Mouse (Mus musculus): ENCODE data around the gene Dnajc19. TPM values are rescaled to one million over a fixed set of nuclear protein-coding genes. Genes with fewer than 3 reads are reported as not detected.
"Not testable (repeated sequence)": the region's sequence is repeated elsewhere in the genome, so short reads cannot be mapped to it uniquely, and the experiment has no call there.

The Dnajc19 gene
- polyA plus RNA-seq, 1 experiment from 2014 or later: 167 TPM

DNA sequence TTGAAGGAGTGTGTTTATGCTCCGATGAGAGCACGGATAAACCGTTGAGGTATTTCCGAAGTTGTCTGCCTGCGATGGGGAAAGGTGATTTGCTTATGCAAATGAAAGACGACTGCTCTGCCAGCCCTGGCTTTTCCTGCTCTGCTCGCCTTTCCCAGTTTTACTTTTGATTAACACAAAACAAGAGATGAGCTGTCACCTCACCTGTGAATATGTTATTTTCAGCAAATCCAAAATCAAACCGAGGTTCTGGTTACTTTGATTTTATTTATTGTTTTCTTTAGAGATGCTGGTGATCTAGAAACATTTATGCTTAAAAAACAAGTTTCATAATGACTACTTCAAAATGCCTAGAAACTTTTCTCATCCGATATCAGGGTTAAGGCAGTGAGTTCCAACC is 25.3 kb upstream of the Dnajc19 start:
- ATAC-seq (ENCODE audit: insufficient number of reproducible peaks, low FRiP score, low TSS enrichment, low read depth) (no peak), DNase-seq (ENCODE audit: low spot score) (no peak)
- Histone ChIP-seq H3K36me3 (ENCODE audit: control insufficient read depth, insufficient read depth, low read length) (no peaks in the 10 kb centered on the region), H3K4me1 (ENCODE audit: control insufficient read depth, insufficient read depth, low read length) (no peaks in the 10 kb centered on the region), H3K4me2 (ENCODE audit: low read depth, severe bottlenecking) (no peak overlapping the region), H3K9me3 (ENCODE audit: control insufficient read depth, low read length) (no peaks in the 10 kb centered on the region), H3K27me3 (ENCODE audit: control insufficient read depth, insufficient read depth, low read length) (no peaks in the 10 kb centered on the region), H3K4me3 (ENCODE audit: low read depth, low read length) (no peak overlapping the region), H3K9ac (ENCODE audit: low read length) (no peak overlapping the region), H3K27ac (replicated peaks; ENCODE audit: low read depth, low read length) (no peak overlapping the region)
- WGBS: 19% methylated on average over 9 of the region's 9 CpGs

- Histone ChIP-seq H3K4me1 (ENCODE audit: control insufficient read depth, insufficient read depth, low read length) (no peaks in the 10 kb centered on the region), H3K9me3 (ENCODE audit: control insufficient read depth, low read length) (no peaks in the 10 kb centered on the region), H3K27me3 (ENCODE audit: control insufficient read depth, insufficient read depth, low read length) (no peaks in the 10 kb centered on the region), H3K9ac (ENCODE audit: low read length) (no peak overlapping the region), H3K36me3 (ENCODE audit: control insufficient read depth, insufficient read depth, low read length) (no peaks in the 10 kb centered on the region), H3K4me3 (ENCODE audit: low read depth, low read length) (no peak overlapping the region), H3K27ac (replicated peaks; ENCODE audit: low read depth, low read length) (no peak overlapping the region), H3K4me2 (ENCODE audit: low read depth, severe bottlenecking) (no peak overlapping the region)
- ATAC-seq (ENCODE audit: insufficient number of reproducible peaks, low FRiP score, low TSS enrichment, low read depth) (no peak), DNase-seq (ENCODE audit: low spot score) (no peak)
- WGBS: 54% methylated on average over 7 of the region's 7 CpGs
Observed at GRCm38 (mm10) chr3:34103902-34104672, 23.0 kb upstream of the Dnajc19 start.

DNA sequence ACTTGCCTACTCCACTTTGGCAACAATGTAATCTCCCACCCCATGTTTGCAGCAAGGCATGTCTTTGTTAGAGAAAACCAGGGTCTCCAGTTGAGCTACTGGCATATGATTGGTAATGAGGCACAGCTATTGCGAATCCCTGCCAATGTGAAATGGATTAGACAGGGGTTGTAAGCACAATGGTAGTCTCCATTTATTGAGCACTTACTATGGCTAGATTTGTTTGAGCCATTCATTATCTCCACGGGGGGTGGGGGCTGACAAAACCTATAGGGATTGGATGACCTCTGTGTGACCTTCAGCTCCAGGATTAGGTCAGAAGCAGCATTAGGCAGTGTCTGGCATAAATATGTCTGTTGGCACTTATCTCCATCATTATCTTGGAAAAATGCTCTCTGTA is 21.8 kb upstream of the Dnajc19 start:
- DNase-seq (ENCODE audit: low spot score) (no peak), ATAC-seq (ENCODE audit: insufficient number of reproducible peaks, low FRiP score, low TSS enrichment, low read depth) (no peak)
- Histone ChIP-seq H3K4me2 (ENCODE audit: low read depth, severe bottlenecking) (no peak overlapping the region), H3K27me3 (ENCODE audit: control insufficient read depth, insufficient read depth, low read length) (no peaks in the 10 kb centered on the region), H3K4me1 (ENCODE audit: control insufficient read depth, insufficient read depth, low read length) (no peaks in the 10 kb centered on the region), H3K9me3 (ENCODE audit: control insufficient read depth, low read length) (no peaks in the 10 kb centered on the region), H3K27ac (replicated peaks; ENCODE audit: low read depth, low read length) (no peak overlapping the region), H3K4me3 (ENCODE audit: low read depth, low read length) (no peak overlapping the region), H3K36me3 (ENCODE audit: control insufficient read depth, insufficient read depth, low read length) (no peaks in the 10 kb centered on the region), H3K9ac (ENCODE audit: low read length) (no peak overlapping the region)
- WGBS: 84% methylated on average over 2 of the region's 2 CpGs

DNA sequence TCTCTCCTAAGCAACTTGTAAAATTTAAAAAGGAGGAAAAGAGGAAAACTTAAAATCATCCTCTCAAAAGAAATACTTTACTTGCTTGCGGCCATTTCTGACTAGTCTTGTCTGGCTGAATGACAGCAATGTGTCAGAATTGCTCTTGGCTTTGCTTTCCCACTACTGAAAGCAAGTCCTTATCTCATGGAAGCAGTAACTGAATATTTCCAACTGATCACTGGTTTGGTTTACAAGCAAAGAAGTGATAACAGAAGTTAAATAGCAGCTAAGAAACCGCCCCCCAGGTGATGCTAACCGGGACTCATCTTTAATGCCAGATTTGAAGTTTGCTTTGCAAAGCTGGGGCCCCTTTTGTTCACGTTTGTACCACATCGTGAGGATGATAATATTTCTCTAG is 2.5 kb upstream of the Dnajc19 start:
- H3K4me3 ChIP-seq (ENCODE audit: low read depth, low read length): no peak overlapping the region
- H3K9ac ChIP-seq (ENCODE audit: low read length): no peak overlapping the region
- no peaks in the 10 kb centered on the region for H3K27me3 ChIP-seq (ENCODE audit: control insufficient read depth, insufficient read depth, low read length)
- H3K27ac ChIP-seq (replicated peaks; ENCODE audit: low read depth, low read length): no peak overlapping the region
- H3K36me3 ChIP-seq (ENCODE audit: control insufficient read depth, insufficient read depth, low read length): no peaks in the 10 kb centered on the region
- no peaks in the 10 kb centered on the region for H3K9me3 ChIP-seq (ENCODE audit: control insufficient read depth, low read length)
- 79% methylated on average over 5 of the region's 5 CpGs for WGBS
- no peak for DNase-seq (ENCODE audit: low spot score)
- ATAC-seq (ENCODE audit: insufficient number of reproducible peaks, low FRiP score, low TSS enrichment, low read depth): no peak
- no peak overlapping the region for H3K4me2 ChIP-seq (ENCODE audit: low read depth, severe bottlenecking)
- H3K4me1 ChIP-seq (ENCODE audit: control insufficient read depth, insufficient read depth, low read length): 0 out of 2 replicates have a peak, but pooled peaks cover 2% of the 10 kb centered on the region

DNA sequence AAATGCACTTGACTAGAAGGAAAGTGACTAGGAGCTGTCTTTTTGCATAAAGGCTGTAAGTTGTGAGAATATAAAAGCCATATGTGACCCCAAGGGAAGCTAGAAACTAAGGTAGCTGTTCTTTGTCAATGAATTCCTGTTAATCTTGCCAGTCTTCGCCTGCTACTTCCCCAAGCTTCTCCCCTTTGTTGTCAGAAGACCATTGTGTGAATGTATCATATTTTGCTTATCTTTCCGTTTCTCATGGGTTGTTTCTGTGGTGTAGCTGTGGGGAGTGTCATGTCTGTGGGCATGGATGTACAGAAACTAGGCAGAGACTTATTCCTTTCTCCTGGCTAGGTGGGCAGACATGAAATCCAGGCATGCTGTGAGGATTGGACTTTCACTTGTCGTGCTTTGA is 808 bp upstream of the Dnajc19 start:
- Histone ChIP-seq H3K27ac (replicated peaks; ENCODE audit: low read depth, low read length) (no peak overlapping the region), H3K9ac (ENCODE audit: low read length) (no peak overlapping the region), H3K9me3 (ENCODE audit: control insufficient read depth, low read length) (no peaks in the 10 kb centered on the region), H3K4me2 (ENCODE audit: low read depth, severe bottlenecking) (0 out of 2 replicates have a peak overlapping the region, but pooled peaks have one; percentile 36), H3K4me3 (ENCODE audit: low read depth, low read length) (0 out of 2 replicates have a peak overlapping the region, but pooled peaks have one; percentile 73), H3K27me3 (ENCODE audit: control insufficient read depth, insufficient read depth, low read length) (no peaks in the 10 kb centered on the region), H3K4me1 (ENCODE audit: control insufficient read depth, insufficient read depth, low read length) (0 out of 2 replicates have a peak, but pooled peaks cover 2% of the 10 kb centered on the region), H3K36me3 (ENCODE audit: control insufficient read depth, insufficient read depth, low read length) (no peaks in the 10 kb centered on the region)
- 88% methylated on average over 3 of the region's 3 CpGs for whole genome bisulfite sequencing
- no peak for ATAC-seq (ENCODE audit: insufficient number of reproducible peaks, low FRiP score, low TSS enrichment, low read depth)
- DNase-seq (ENCODE audit: low spot score): no peak

GRCm38 (mm10) chr3:34076058-34076759 is 4.9 kb downstream of the Dnajc19 start:
- H3K36me3 ChIP-seq (ENCODE audit: control insufficient read depth, insufficient read depth, low read length): peaks cover 6% of the 10 kb centered on the region; the same call in 1 of the 2 replicates
- 65% methylated on average over 6 of the region's 6 CpGs for WGBS
- no peak for ATAC-seq (ENCODE audit: insufficient number of reproducible peaks, low FRiP score, low TSS enrichment, low read depth)

DNA sequence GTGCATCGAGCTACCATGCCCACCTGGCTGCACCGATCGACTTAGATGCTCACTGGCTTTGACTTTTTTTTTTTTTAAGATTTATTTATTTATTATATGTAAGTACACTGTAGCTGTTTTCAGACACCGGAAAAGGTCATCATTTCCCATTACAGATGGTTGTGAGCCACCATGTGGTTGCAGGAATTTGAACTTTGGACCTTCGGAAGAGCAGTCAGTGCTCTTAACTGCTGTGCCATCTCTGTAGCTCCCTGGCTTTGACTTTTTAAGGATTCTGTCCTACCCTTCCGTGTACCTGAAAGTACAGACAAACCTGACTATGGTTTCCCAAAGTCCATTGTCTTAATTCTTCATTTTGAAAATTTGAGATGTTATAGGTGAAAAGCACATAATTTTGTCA is 8.4 kb downstream of the Dnajc19 start:
- no peak overlapping the region for H3K4me3 ChIP-seq (ENCODE audit: low read depth, low read length)
- H3K36me3 ChIP-seq (ENCODE audit: control insufficient read depth, insufficient read depth, low read length): peaks cover 6% of the 10 kb centered on the region; the same call in 1 of the 2 replicates
- no peak overlapping the region for H3K9ac ChIP-seq (ENCODE audit: low read length)
- no peak for DNase-seq (ENCODE audit: low spot score)
- no peak for ATAC-seq (ENCODE audit: insufficient number of reproducible peaks, low FRiP score, low TSS enrichment, low read depth)
- H3K4me2 ChIP-seq (ENCODE audit: low read depth, severe bottlenecking): no peak overlapping the region
- no peaks in the 10 kb centered on the region for H3K9me3 ChIP-seq (ENCODE audit: control insufficient read depth, low read length)
- H3K4me1 ChIP-seq (ENCODE audit: control insufficient read depth, insufficient read depth, low read length): no peaks in the 10 kb centered on the region
- H3K27ac ChIP-seq (replicated peaks; ENCODE audit: low read depth, low read length): no peak overlapping the region
- H3K27me3 ChIP-seq (ENCODE audit: control insufficient read depth, insufficient read depth, low read length): no peaks in the 10 kb centered on the region
- 96% methylated on average over 6 of the region's 6 CpGs for WGBS

More at GRCm38 (mm10) chr3:34076058-34076759, 4.9 kb downstream of the Dnajc19 start:
- no peak for DNase-seq (ENCODE audit: low spot score)
- no peak overlapping the region for H3K4me2 ChIP-seq (ENCODE audit: low read depth, severe bottlenecking)
- H3K4me1 ChIP-seq (ENCODE audit: control insufficient read depth, insufficient read depth, low read length): 0 out of 2 replicates have a peak, but pooled peaks cover 2% of the 10 kb centered on the region
- no peaks in the 10 kb centered on the region for H3K27me3 ChIP-seq (ENCODE audit: control insufficient read depth, insufficient read depth, low read length)
- no peaks in the 10 kb centered on the region for H3K9me3 ChIP-seq (ENCODE audit: control insufficient read depth, low read length)
- H3K4me3 ChIP-seq (ENCODE audit: low read depth, low read length): no peak overlapping the region
- H3K9ac ChIP-seq (ENCODE audit: low read length): no peak overlapping the region
- H3K27ac ChIP-seq (replicated peaks; ENCODE audit: low read depth, low read length): no peak overlapping the region

DNA sequence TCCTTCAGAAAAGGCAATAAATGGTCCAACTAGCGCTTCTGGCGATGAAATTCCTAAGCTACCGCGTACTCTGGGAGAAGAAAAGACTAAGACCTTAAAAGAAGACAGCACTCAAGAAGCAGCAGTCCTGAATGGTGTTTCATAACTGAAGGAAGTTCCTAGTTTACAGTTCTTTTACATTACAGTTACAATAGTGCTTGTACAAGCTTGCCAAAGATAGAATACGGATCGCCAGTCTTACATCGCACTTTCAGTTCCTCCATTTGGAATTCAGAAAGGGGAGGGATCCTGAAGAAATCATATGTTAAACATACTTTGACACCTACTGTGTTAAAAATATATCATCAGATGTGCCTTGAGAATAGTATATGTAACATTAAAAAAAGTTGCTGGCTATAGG is 12.2 kb downstream of the Dnajc19 start:
- H3K4me1 ChIP-seq (ENCODE audit: control insufficient read depth, insufficient read depth, low read length); H3K27ac ChIP-seq (replicated peaks; ENCODE audit: low read depth, low read length); H3K27me3 ChIP-seq (ENCODE audit: control insufficient read depth, insufficient read depth, low read length); H3K4me2 ChIP-seq (ENCODE audit: low read depth, severe bottlenecking); H3K4me3 ChIP-seq (ENCODE audit: low read depth, low read length); DNase-seq (ENCODE audit: low spot score); H3K9ac ChIP-seq (ENCODE audit: low read length); H3K36me3 ChIP-seq (ENCODE audit: control insufficient read depth, insufficient read depth, low read length); H3K9me3 ChIP-seq (ENCODE audit: control insufficient read depth, low read length); ATAC-seq (ENCODE audit: insufficient number of reproducible peaks, low FRiP score, low TSS enrichment, low read depth): not testable (repeated sequence)
- 97% methylated on average over 7 of the region's 7 CpGs for WGBS
